Mouse (Mus musculus): ENCODE measurements around the gene Ssbp2.

The Ssbp2 gene

GRCm38 (mm10) chr13:91611909-91612308, 151.8 kb downstream of the Ssbp2 start:
- H3K36me3 ChIP-seq (ENCODE audit: control insufficient read depth, insufficient read depth, low read length, poor library complexity, severe bottlenecking) = no peaks in the 10 kb centered on the region
- H3K27me3 ChIP-seq (ENCODE audit: control insufficient read depth, insufficient read depth, low read length, poor library complexity, severe bottlenecking) = no peaks in the 10 kb centered on the region
- DNase-seq (ENCODE audit: low read depth, low spot score) = no peak

DNA sequence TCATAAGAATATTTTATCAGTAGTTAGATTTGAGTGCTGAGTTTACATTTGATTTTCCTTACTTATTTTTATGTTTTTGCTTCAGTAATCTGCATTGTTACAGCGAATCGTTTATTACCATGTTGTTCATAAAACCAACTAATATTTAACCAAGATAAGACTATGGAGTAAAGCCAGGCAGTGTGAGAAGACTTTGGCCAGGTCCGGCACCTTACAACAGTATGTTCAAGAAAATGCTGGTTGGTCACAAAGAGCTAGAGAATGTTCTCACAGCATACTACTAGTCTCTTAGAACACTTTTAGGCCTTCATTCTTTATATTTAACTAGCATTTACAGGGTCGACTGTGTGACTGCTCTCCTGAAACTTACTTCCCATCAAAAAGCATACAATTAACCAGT, 152.5 kb downstream of the Ssbp2 start:
- no peaks in the 10 kb centered on the region for H3K27me3 ChIP-seq (ENCODE audit: control insufficient read depth, insufficient read depth, low read length, poor library complexity, severe bottlenecking)
- H3K36me3 ChIP-seq (ENCODE audit: control insufficient read depth, insufficient read depth, low read length, poor library complexity, severe bottlenecking) = no peaks in the 10 kb centered on the region
- DNase-seq (ENCODE audit: low read depth, low spot score) = no peak

DNA sequence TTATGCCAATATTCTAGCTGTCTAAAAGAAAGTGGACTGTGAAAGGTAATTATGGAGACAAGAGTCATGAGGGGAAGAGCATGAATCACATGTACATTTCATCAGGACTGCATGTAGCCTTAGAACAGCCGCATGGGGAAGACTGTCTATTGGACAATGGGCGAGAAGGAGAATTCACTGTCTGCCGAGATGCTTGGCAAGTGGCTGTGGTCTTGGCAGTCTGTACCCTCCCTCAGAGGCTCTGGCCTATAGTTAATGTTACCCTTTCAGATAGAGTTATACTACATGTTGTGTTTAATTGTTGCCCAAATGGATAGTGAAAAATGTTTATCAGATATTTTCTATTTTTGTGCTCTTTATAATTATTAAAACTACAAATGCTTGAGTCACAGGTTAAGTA, 156.0 kb downstream of the Ssbp2 start:
- H3K36me3 ChIP-seq (ENCODE audit: control insufficient read depth, insufficient read depth, low read length, poor library complexity, severe bottlenecking) = no peaks in the 10 kb centered on the region
- H3K27me3 ChIP-seq (ENCODE audit: control insufficient read depth, insufficient read depth, low read length, poor library complexity, severe bottlenecking) = no peaks in the 10 kb centered on the region
- no peak for DNase-seq (ENCODE audit: low read depth, low spot score)

DNA sequence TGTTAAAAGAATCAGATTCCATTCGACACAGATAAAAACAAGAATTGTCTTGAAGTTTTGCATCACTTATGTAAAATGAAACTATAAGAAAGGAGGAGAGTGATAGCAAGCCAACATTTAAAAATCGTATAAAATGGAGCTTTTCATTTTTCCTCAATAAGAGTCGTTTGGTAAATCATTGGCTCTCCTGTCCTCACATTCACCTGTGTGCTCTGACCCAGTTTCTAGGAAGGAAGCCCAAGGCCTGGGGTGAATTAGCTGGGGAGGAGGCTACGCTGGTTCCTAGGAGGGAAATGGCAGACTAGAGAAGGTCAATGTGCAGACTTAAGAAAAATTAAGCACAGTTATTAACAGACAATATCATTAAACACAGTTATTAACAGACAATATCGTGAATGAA, 156.8 kb downstream of the Ssbp2 start:
- H3K36me3 ChIP-seq (ENCODE audit: control insufficient read depth, insufficient read depth, low read length, poor library complexity, severe bottlenecking) = no peaks in the 10 kb centered on the region
- DNase-seq (ENCODE audit: low read depth, low spot score) = no peak
- no peaks in the 10 kb centered on the region for H3K27me3 ChIP-seq (ENCODE audit: control insufficient read depth, insufficient read depth, low read length, poor library complexity, severe bottlenecking)

GRCm38 (mm10) chr13:91619431-91619830, 159.3 kb downstream of the Ssbp2 start:
- no peaks in the 10 kb centered on the region for H3K36me3 ChIP-seq (ENCODE audit: control insufficient read depth, insufficient read depth, low read length, poor library complexity, severe bottlenecking)
- no peaks in the 10 kb centered on the region for H3K27me3 ChIP-seq (ENCODE audit: control insufficient read depth, insufficient read depth, low read length, poor library complexity, severe bottlenecking)
- no peak for DNase-seq (ENCODE audit: low read depth, low spot score)

GRCm38 (mm10) chr13:91620541-91620940, 160.5 kb downstream of the Ssbp2 start:
- no peaks in the 10 kb centered on the region for H3K27me3 ChIP-seq (ENCODE audit: control insufficient read depth, insufficient read depth, low read length, poor library complexity, severe bottlenecking)
- DNase-seq (ENCODE audit: low read depth, low spot score) = no peak
- no peaks in the 10 kb centered on the region for H3K36me3 ChIP-seq (ENCODE audit: control insufficient read depth, insufficient read depth, low read length, poor library complexity, severe bottlenecking)

GRCm38 (mm10) chr13:91631291-91631799, 171.3 kb downstream of the Ssbp2 start:
- Histone ChIP-seq H3K27me3 (ENCODE audit: control insufficient read depth, insufficient read depth, low read length, poor library complexity, severe bottlenecking) (no peaks in the 10 kb centered on the region), H3K36me3 (ENCODE audit: control insufficient read depth, insufficient read depth, low read length, poor library complexity, severe bottlenecking) (no peaks in the 10 kb centered on the region)
- DNase-seq (ENCODE audit: low read depth, low spot score) = peak; percentile 3

GRCm38 (mm10) chr13:91634123-91634522, 174.0 kb downstream of the Ssbp2 start:
- Histone ChIP-seq H3K27me3 (ENCODE audit: control insufficient read depth, insufficient read depth, low read length, poor library complexity, severe bottlenecking) (no peaks in the 10 kb centered on the region), H3K36me3 (ENCODE audit: control insufficient read depth, insufficient read depth, low read length, poor library complexity, severe bottlenecking) (no peaks in the 10 kb centered on the region)
- DNase-seq (ENCODE audit: low read depth, low spot score) = no peak

DNA sequence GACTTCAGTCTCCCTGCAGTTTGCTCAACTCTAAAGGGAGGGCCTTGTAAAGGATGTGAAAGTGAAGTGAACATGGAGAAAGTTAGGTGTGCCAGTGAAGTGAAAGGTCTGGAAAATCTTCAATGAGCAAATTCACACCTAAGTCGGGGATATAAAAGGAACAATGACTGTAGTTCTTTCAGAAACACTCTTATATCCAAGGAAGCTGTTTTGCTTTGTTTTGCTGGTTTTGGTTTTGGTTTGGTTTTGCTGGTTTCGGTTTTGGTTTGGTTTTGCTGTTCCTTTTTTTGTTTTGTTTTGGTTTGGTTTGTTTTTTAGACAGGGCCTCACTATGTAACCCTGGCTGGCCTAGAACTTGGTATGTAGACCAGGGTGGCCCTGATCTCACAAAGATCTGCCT, 175.9 kb downstream of the Ssbp2 start:
- peak; percentile 69 for DNase-seq (ENCODE audit: low read depth, low spot score)
- Histone ChIP-seq H3K27me3 (ENCODE audit: control insufficient read depth, insufficient read depth, low read length, poor library complexity, severe bottlenecking) (no peaks in the 10 kb centered on the region), H3K36me3 (ENCODE audit: control insufficient read depth, insufficient read depth, low read length, poor library complexity, severe bottlenecking) (no peaks in the 10 kb centered on the region)

DNA sequence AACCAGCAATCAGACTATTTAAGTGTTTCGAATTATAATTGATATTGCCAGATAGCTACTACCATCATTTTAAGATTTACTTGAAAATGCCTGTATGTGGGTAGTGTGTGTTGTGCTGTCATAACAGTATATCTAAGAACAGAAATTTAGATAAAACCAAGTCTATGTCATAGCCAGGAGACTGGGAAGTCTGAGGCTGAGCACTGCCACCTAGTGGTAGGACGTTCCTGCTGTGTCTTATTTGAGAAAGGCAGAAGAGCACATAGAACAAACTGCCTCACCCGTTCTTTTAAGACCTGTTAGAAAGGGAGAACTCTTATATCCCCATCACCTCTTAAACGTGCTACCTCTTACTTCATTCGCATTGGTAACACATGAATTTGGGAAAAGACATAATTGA, 176.7 kb downstream of the Ssbp2 start:
- Histone ChIP-seq H3K27me3 (ENCODE audit: control insufficient read depth, insufficient read depth, low read length, poor library complexity, severe bottlenecking) (no peaks in the 10 kb centered on the region), H3K36me3 (ENCODE audit: control insufficient read depth, insufficient read depth, low read length, poor library complexity, severe bottlenecking) (no peaks in the 10 kb centered on the region)
- peak; percentile 92 for DNase-seq (ENCODE audit: low read depth, low spot score)

GRCm38 (mm10) chr13:91638836-91639235, 178.8 kb downstream of the Ssbp2 start:
- H3K36me3 ChIP-seq (ENCODE audit: control insufficient read depth, insufficient read depth, low read length, poor library complexity, severe bottlenecking) = no peaks in the 10 kb centered on the region
- DNase-seq (ENCODE audit: low read depth, low spot score) = no peak
- no peaks in the 10 kb centered on the region for H3K27me3 ChIP-seq (ENCODE audit: control insufficient read depth, insufficient read depth, low read length, poor library complexity, severe bottlenecking)

- no peak for DNase-seq (ENCODE audit: low read depth, low spot score)
- Histone ChIP-seq H3K36me3 (ENCODE audit: control insufficient read depth, insufficient read depth, low read length, poor library complexity, severe bottlenecking) (no peaks in the 10 kb centered on the region), H3K27me3 (ENCODE audit: control insufficient read depth, insufficient read depth, low read length, poor library complexity, severe bottlenecking) (no peaks in the 10 kb centered on the region)
Measured at GRCm38 (mm10) chr13:91640219-91640618, 180.1 kb downstream of the Ssbp2 start.

GRCm38 (mm10) chr13:91648240-91648639, 188.2 kb downstream of the Ssbp2 start:
- Histone ChIP-seq H3K36me3 (ENCODE audit: control insufficient read depth, insufficient read depth, low read length, poor library complexity, severe bottlenecking) (no peaks in the 10 kb centered on the region), H3K27me3 (ENCODE audit: control insufficient read depth, insufficient read depth, low read length, poor library complexity, severe bottlenecking) (no peaks in the 10 kb centered on the region)
- peak; percentile 18 for DNase-seq (ENCODE audit: low read depth, low spot score)

DNA sequence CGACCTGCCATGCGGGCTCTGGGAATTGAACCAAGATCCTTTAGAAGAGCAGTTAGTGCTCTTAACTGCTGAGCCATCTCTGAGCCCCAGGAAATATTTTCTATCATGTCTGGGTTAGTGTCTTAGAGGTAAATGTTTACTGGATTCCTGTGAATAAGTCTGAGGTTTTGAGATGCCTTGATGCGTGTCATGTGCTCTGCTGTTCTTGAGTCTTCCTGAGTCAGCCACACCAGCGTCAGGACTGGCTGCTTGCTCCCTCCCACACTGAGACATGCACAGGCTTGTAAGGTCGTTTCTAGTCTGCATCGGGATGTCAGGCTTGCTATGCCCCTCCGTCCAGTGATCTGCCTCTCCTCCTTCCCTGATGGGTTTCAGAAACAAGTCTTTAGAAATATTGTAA, 189.8 kb downstream of the Ssbp2 start:
- no peak for DNase-seq (ENCODE audit: low read depth, low spot score)
- Histone ChIP-seq H3K36me3 (ENCODE audit: control insufficient read depth, insufficient read depth, low read length, poor library complexity, severe bottlenecking) (no peaks in the 10 kb centered on the region), H3K27me3 (ENCODE audit: control insufficient read depth, insufficient read depth, low read length, poor library complexity, severe bottlenecking) (no peaks in the 10 kb centered on the region)

- no peaks in the 10 kb centered on the region for H3K27me3 ChIP-seq (ENCODE audit: control insufficient read depth, insufficient read depth, low read length, poor library complexity, severe bottlenecking)
- no peak for DNase-seq (ENCODE audit: low read depth, low spot score)
- H3K36me3 ChIP-seq (ENCODE audit: control insufficient read depth, insufficient read depth, low read length, poor library complexity, severe bottlenecking) = no peaks in the 10 kb centered on the region
Measured at GRCm38 (mm10) chr13:91661068-91661795, 201.1 kb downstream of the Ssbp2 start.

- no peaks in the 10 kb centered on the region for H3K27me3 ChIP-seq (ENCODE audit: control insufficient read depth, insufficient read depth, low read length, poor library complexity, severe bottlenecking)
- no peak for DNase-seq (ENCODE audit: low read depth, low spot score)
- H3K36me3 ChIP-seq (ENCODE audit: control insufficient read depth, insufficient read depth, low read length, poor library complexity, severe bottlenecking) = no peaks in the 10 kb centered on the region
Measured at GRCm38 (mm10) chr13:91662751-91663150, 202.7 kb downstream of the Ssbp2 start.
